Mouse (Mus musculus): ENCODE results near the gene Gart. TPM values are rescaled to one million over a fixed set of nuclear protein-coding genes. Genes with fewer than 3 reads are reported as not detected.

The Gart gene
- total and polyA plus RNA-seq, 2 experiments from 2014 or later: 40.5 to 45.2 TPM

DNA sequence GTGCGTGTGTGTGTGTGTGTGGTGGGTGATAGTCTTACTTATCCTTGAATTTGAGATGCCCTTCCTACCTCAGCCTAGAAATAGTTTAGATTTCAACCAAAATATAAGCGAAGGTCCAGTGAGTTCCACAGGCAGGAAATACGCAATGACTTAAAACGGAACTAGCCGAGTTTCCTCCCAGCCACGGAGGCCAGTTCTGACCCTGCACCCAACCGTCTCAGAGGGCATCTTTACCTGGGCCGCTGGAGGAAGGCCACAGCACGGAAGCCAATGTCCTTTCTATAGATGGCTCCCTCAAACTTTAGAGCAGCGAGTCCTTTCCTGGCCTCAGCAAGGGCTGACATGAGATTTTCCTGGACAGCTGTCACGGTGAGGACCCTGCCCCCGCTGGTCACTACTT is 13.1 kb downstream of the Gart start:
- Histone ChIP-seq H3K9ac (replicated peaks; ENCODE audit: low read length, poor library complexity, severe bottlenecking) (no peak overlapping the region), H3K27me3 (ENCODE audit: insufficient read depth, low read length) (no peaks in the 10 kb centered on the region), H3K4me2 (ENCODE audit: low read depth, low read length, poor library complexity, severe bottlenecking) (no peak overlapping the region), H3K4me1 (ENCODE audit: insufficient read depth, low read length) (no peaks in the 10 kb centered on the region), H3K36me3 (ENCODE audit: insufficient read depth, low read length) (peaks cover 57% of the 10 kb centered on the region), H3K9me3 (ENCODE audit: low read length) (no peaks in the 10 kb centered on the region), H3K4me3 (ENCODE audit: low read depth, low read length) (no peak overlapping the region), H3K27ac (ENCODE audit: low read depth, low read length) (no peak overlapping the region)
- no peak for DNase-seq (ENCODE audit: low spot score)
- 94% methylated on average over 12 of the region's 12 CpGs for whole genome bisulfite sequencing
- no peak for ATAC-seq (ENCODE audit: low FRiP score)
- no peak for TF ChIP-seq CTCF (IDR thresholded peaks at IDR 0.05)

DNA sequence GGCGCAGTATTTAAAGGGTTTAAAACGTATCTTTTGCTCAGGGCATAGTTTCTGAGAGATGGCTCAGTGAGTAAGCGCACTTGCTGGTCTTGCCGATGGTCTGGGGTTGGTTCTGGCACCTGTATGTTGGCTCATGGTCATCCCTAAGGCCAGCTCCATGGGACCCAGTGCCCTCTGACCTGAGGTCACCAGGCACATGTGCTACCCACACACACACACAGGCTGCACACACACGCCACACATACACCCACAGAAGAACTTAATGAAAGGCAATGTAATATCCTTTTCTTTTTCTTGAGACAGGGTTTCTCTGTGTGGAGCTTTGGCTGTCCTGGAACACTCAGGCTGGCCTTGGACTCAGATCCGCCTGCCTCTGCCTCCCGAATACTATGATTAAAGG is 13.8 kb downstream of the Gart start:
- Histone ChIP-seq H3K27ac (ENCODE audit: low read depth, low read length) (no peak overlapping the region), H3K4me2 (ENCODE audit: low read depth, low read length, poor library complexity, severe bottlenecking) (no peak overlapping the region), H3K27me3 (ENCODE audit: insufficient read depth, low read length) (no peaks in the 10 kb centered on the region), H3K9me3 (ENCODE audit: low read length) (no peaks in the 10 kb centered on the region), H3K4me3 (ENCODE audit: low read depth, low read length) (no peak overlapping the region), H3K36me3 (ENCODE audit: insufficient read depth, low read length) (peaks cover 57% of the 10 kb centered on the region), H3K4me1 (ENCODE audit: insufficient read depth, low read length) (no peaks in the 10 kb centered on the region), H3K9ac (replicated peaks; ENCODE audit: low read length, poor library complexity, severe bottlenecking) (no peak overlapping the region)
- 95% methylated on average over 7 of the region's 7 CpGs for WGBS
- no peak for TF ChIP-seq CTCF (IDR thresholded peaks at IDR 0.05)
- DNase-seq (ENCODE audit: low spot score): no peak
- no peak for ATAC-seq (ENCODE audit: low FRiP score)

DNA sequence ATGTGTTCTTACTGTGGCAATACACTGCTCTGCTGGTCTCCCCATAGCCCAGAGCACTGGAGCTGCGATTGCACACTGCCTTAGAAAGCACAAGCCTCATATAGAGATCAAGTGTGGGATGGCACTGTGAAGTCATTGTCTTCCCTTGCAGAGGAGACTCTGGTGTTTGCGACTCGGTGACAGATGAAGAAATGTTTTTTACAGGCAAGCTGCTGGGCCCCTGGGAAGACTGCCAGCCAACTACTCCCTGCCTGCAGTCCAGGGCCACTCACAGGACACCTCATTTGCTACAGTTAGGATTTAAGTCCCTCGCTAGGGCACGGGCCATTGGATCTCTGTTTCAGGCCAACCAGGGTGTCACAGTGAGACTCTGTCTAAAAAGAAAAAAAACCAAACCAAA is 14.3 kb downstream of the Gart start:
- Histone ChIP-seq H3K4me3 (ENCODE audit: low read depth, low read length) (no peak overlapping the region), H3K4me2 (ENCODE audit: low read depth, low read length, poor library complexity, severe bottlenecking) (no peak overlapping the region), H3K9ac (replicated peaks; ENCODE audit: low read length, poor library complexity, severe bottlenecking) (no peak overlapping the region), H3K27me3 (ENCODE audit: insufficient read depth, low read length) (no peaks in the 10 kb centered on the region), H3K4me1 (ENCODE audit: insufficient read depth, low read length) (no peaks in the 10 kb centered on the region), H3K36me3 (ENCODE audit: insufficient read depth, low read length) (peaks cover 52% of the 10 kb centered on the region), H3K9me3 (ENCODE audit: low read length) (no peaks in the 10 kb centered on the region), H3K27ac (ENCODE audit: low read depth, low read length) (no peak overlapping the region)
- WGBS: 81% methylated on average over 5 of the region's 5 CpGs
- DNase-seq (ENCODE audit: low spot score) (no peak), ATAC-seq (ENCODE audit: low FRiP score) (no peak)
- TF ChIP-seq CTCF (IDR thresholded peaks at IDR 0.05): no peak

DNA sequence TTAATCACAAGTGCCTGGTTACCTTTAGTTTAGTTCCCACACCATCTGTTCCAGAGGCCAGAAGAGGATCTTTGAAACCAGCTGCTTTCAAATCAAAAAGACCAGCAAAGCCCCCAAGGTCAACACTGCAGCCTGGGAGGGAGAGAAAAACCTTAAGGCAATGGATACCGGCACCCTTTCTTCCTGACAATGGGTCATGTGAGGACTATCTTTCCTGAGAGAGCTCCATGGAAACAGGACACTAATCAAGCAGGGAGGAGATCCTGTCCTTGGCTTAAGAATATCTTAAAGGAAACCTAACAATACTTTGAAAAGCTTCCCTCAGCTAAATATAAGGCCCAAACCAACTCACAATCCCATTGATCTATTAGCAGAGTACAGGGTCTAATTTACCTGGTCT is 16.2 kb downstream of the Gart start:
- Histone ChIP-seq H3K36me3 (ENCODE audit: insufficient read depth, low read length) (peaks cover 43% of the 10 kb centered on the region), H3K4me2 (ENCODE audit: low read depth, low read length, poor library complexity, severe bottlenecking) (no peak overlapping the region), H3K9ac (replicated peaks; ENCODE audit: low read length, poor library complexity, severe bottlenecking) (no peak overlapping the region), H3K9me3 (ENCODE audit: low read length) (no peaks in the 10 kb centered on the region), H3K27me3 (ENCODE audit: insufficient read depth, low read length) (no peaks in the 10 kb centered on the region), H3K4me1 (ENCODE audit: insufficient read depth, low read length) (no peaks in the 10 kb centered on the region), H3K4me3 (ENCODE audit: low read depth, low read length) (no peak overlapping the region), H3K27ac (ENCODE audit: low read depth, low read length) (no peak overlapping the region)
- 53% methylated on average over 1 of the region's 1 CpGs for whole genome bisulfite sequencing
- TF ChIP-seq CTCF (IDR thresholded peaks at IDR 0.05): no peak
- DNase-seq (ENCODE audit: low spot score) (no peak), ATAC-seq (ENCODE audit: low FRiP score) (no peak)

DNA sequence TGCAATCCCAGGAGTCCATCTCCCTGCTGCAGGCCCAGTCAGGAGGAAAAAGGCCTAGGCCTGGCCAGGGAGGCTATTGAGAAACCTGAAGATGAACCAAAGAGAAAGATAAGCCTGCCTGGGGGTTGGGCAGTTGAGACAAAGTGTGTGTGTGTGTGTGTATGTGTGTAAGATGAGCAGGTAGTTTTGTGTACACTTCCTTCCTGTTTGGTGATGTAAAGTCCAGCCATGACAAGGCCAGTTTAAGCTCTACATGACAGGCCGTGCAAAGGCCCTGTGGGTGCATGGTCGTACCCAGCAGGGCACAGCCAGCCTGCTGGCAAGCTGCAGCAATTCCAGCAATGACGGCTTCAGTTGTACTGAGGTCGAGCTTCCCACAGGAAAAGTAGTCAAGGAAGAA is 17.0 kb downstream of the Gart start:
- H3K4me2 ChIP-seq (ENCODE audit: low read depth, low read length, poor library complexity, severe bottlenecking): no peak overlapping the region
- H3K27ac ChIP-seq (ENCODE audit: low read depth, low read length): no peak overlapping the region
- TF ChIP-seq CTCF (IDR thresholded peaks at IDR 0.05): no peak
- ATAC-seq (ENCODE audit: low FRiP score): no peak
- H3K4me1 ChIP-seq (ENCODE audit: insufficient read depth, low read length): no peaks in the 10 kb centered on the region
- no peaks in the 10 kb centered on the region for H3K9me3 ChIP-seq (ENCODE audit: low read length)
- peaks cover 47% of the 10 kb centered on the region for H3K36me3 ChIP-seq (ENCODE audit: insufficient read depth, low read length)
- H3K27me3 ChIP-seq (ENCODE audit: insufficient read depth, low read length): no peaks in the 10 kb centered on the region
- WGBS: 93% methylated on average over 4 of the region's 4 CpGs
- DNase-seq (ENCODE audit: low spot score): no peak
- H3K9ac ChIP-seq (replicated peaks; ENCODE audit: low read length, poor library complexity, severe bottlenecking): no peak overlapping the region
- no peak overlapping the region for H3K4me3 ChIP-seq (ENCODE audit: low read depth, low read length)

DNA sequence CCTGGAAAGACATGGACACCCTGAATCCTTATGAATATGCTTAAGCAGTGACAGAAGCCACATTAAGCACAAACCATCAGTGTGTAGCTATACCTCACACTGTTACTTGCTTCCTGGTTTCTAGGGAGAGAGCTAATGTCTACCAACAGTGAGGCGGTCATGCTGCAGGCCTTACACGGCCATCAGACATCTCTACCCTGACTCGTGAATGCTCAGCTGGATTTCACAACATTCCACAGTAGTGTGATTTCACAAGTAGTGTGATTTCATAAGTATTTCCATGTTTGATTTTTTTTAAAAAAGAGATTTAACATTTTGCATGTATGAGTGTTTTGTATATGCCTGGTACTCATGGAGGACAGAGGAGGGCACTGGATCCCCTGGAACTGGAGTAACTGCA is 18.1 kb downstream of the Gart start:
- H3K36me3 ChIP-seq (ENCODE audit: insufficient read depth, low read length): peaks cover 46% of the 10 kb centered on the region
- H3K27ac ChIP-seq (ENCODE audit: low read depth, low read length): no peak overlapping the region
- no peak overlapping the region for H3K4me2 ChIP-seq (ENCODE audit: low read depth, low read length, poor library complexity, severe bottlenecking)
- H3K9me3 ChIP-seq (ENCODE audit: low read length): no peaks in the 10 kb centered on the region
- H3K4me3 ChIP-seq (ENCODE audit: low read depth, low read length): no peak overlapping the region
- H3K4me1 ChIP-seq (ENCODE audit: insufficient read depth, low read length): no peaks in the 10 kb centered on the region
- TF ChIP-seq CTCF (IDR thresholded peaks at IDR 0.05): no peak
- no peak for DNase-seq (ENCODE audit: low spot score)
- H3K9ac ChIP-seq (replicated peaks; ENCODE audit: low read length, poor library complexity, severe bottlenecking): no peak overlapping the region
- H3K27me3 ChIP-seq (ENCODE audit: insufficient read depth, low read length): no peaks in the 10 kb centered on the region
- no peak for ATAC-seq (ENCODE audit: low FRiP score)
- 96% methylated on average over 3 of the region's 3 CpGs for WGBS

Data from midbrain, postnatal 0 days (tissue).